Mouse (Mus musculus): Measurements from ENCODE around the gene Sema5a.

Sema5a gene

GRCm38 (mm10) chr15:32432927-32433832 lies 188.6 kb downstream of the Sema5a start:
- DNase-seq (ENCODE audit: low read depth in 2 of 2, low spot score in 2 of 2): no peak

GRCm38 (mm10) chr15:32433833-32434155 lies 189.2 kb downstream of the Sema5a start:
- no peak for DNase-seq (ENCODE audit: low read depth in 2 of 2, low spot score in 2 of 2)

GRCm38 (mm10) chr15:32434274-32434673 lies 189.7 kb downstream of the Sema5a start:
- DNase-seq (ENCODE audit: low read depth in 2 of 2, low spot score in 2 of 2): no peak

GRCm38 (mm10) chr15:32437654-32438053 lies 193.0 kb downstream of the Sema5a start:
- no peak for DNase-seq (ENCODE audit: low read depth in 2 of 2, low spot score in 2 of 2)

- no peak for DNase-seq (ENCODE audit: low read depth in 2 of 2, low spot score in 2 of 2)
Measured at GRCm38 (mm10) chr15:32442745-32443144, 198.1 kb downstream of the Sema5a start.

- no peak for DNase-seq (ENCODE audit: low read depth in 2 of 2, low spot score in 2 of 2)
Measured at GRCm38 (mm10) chr15:32447558-32448349, 203.1 kb downstream of the Sema5a start.

- no peak for DNase-seq (ENCODE audit: low read depth in 2 of 2, low spot score in 2 of 2)
Measured at GRCm38 (mm10) chr15:32459046-32459445, 214.4 kb downstream of the Sema5a start.

GRCm38 (mm10) chr15:32460238-32460637 lies 215.6 kb downstream of the Sema5a start:
- no peak for DNase-seq (ENCODE audit: low read depth in 2 of 2, low spot score in 2 of 2)

GRCm38 (mm10) chr15:32471480-32472050 lies 227.0 kb downstream of the Sema5a start:
- DNase-seq (ENCODE audit: low read depth in 2 of 2, low spot score in 2 of 2): no peak

- no peak for DNase-seq (ENCODE audit: low read depth in 2 of 2, low spot score in 2 of 2)
Measured at GRCm38 (mm10) chr15:32480747-32481146, 236.1 kb downstream of the Sema5a start.

GRCm38 (mm10) chr15:32485064-32485964 lies 240.7 kb downstream of the Sema5a start:
- DNase-seq (ENCODE audit: low read depth in 2 of 2, low spot score in 2 of 2): no peak

- DNase-seq (ENCODE audit: low read depth in 2 of 2, low spot score in 2 of 2): no peak
Measured at GRCm38 (mm10) chr15:32487968-32488367, 243.4 kb downstream of the Sema5a start.

- DNase-seq (ENCODE audit: low read depth in 2 of 2, low spot score in 2 of 2): no peak
Measured at GRCm38 (mm10) chr15:32494219-32494618, 249.6 kb downstream of the Sema5a start.

- no peak for DNase-seq (ENCODE audit: low read depth in 2 of 2, low spot score in 2 of 2)
Measured at GRCm38 (mm10) chr15:32494899-32495298, 250.3 kb downstream of the Sema5a start.

GRCm38 (mm10) chr15:32496880-32497279 lies 252.3 kb downstream of the Sema5a start:
- no peak for DNase-seq (ENCODE audit: low read depth in 2 of 2, low spot score in 2 of 2)

- DNase-seq (ENCODE audit: low read depth in 2 of 2, low spot score in 2 of 2): no peak
Measured at GRCm38 (mm10) chr15:32505941-32506340, 261.3 kb downstream of the Sema5a start.

- DNase-seq (ENCODE audit: low read depth in 2 of 2, low spot score in 2 of 2): no peak
Measured at GRCm38 (mm10) chr15:32508282-32508681, 263.7 kb downstream of the Sema5a start.

GRCm38 (mm10) chr15:32514877-32515276 lies 270.3 kb downstream of the Sema5a start:
- no peak for DNase-seq (ENCODE audit: low read depth in 2 of 2, low spot score in 2 of 2)

- DNase-seq (ENCODE audit: low read depth in 2 of 2, low spot score in 2 of 2): no peak
Measured at GRCm38 (mm10) chr15:32517954-32518353, 273.3 kb downstream of the Sema5a start.

- DNase-seq (ENCODE audit: low read depth in 2 of 2, low spot score in 2 of 2): no peak
Measured at GRCm38 (mm10) chr15:32532539-32532938, 287.9 kb downstream of the Sema5a start.

Measured in CD8-positive naive resting alpha-beta T cell, adult 2 months (primary cell).